Mouse (Mus musculus) right cerebral cortex, postnatal 10 days (tissue): Measurements from ENCODE around the gene Gpr55.

ENCODE experiments used
- DNase-seq, 2 experiments: peaks; one replicate each; pipeline ENCODE4 v3.0.0; 2021; ENCODE audit warnings: low spot score in 2 of 2

The Gpr55 gene

GRCm38 (mm10) chr1:85957942-85958619, 2.7 kb downstream of the Gpr55 start:
- peak; percentile 40 to 49 for DNase-seq

GRCm38 (mm10) chr1:85957290-85957689, 3.5 kb downstream of the Gpr55 start:
- no peak for DNase-seq

GRCm38 (mm10) chr1:85955150-85955549, 5.7 kb downstream of the Gpr55 start:
- DNase-seq: no peak

- DNase-seq: no peak
Measured at GRCm38 (mm10) chr1:85949085-85949684, 11.6 kb downstream of the Gpr55 start.

- DNase-seq: no peak
Measured at GRCm38 (mm10) chr1:85942318-85942717, 18.5 kb downstream of the Gpr55 start.

GRCm38 (mm10) chr1:85937323-85937722, 23.5 kb downstream of the Gpr55 start:
- no peak for DNase-seq

GRCm38 (mm10) chr1:85936265-85936664, 24.5 kb downstream of the Gpr55 start:
- no peak for DNase-seq

GRCm38 (mm10) chr1:85935148-85935852, 25.5 kb downstream of the Gpr55 start:
- DNase-seq: peak in 1 of 2 experiments; percentile 66

- no peak for DNase-seq
Measured at GRCm38 (mm10) chr1:85934560-85934959, 26.2 kb downstream of the Gpr55 start.

- no peak for DNase-seq
Measured at GRCm38 (mm10) chr1:85933631-85934465, 27.0 kb downstream of the Gpr55 start.

- DNase-seq: no peak
Measured at GRCm38 (mm10) chr1:85933226-85933625, 27.6 kb downstream of the Gpr55 start.

GRCm38 (mm10) chr1:85931170-85931569, 29.6 kb downstream of the Gpr55 start:
- DNase-seq: peak in 1 of 2 experiments; percentile 69

- no peak for DNase-seq
Measured at GRCm38 (mm10) chr1:85929406-85929805, 31.4 kb downstream of the Gpr55 start.

- DNase-seq: no peak
Measured at GRCm38 (mm10) chr1:85928688-85929065, 32.1 kb downstream of the Gpr55 start.

- peak; percentile 89 to 95 for DNase-seq
Measured at GRCm38 (mm10) chr1:85928057-85928687, 32.6 kb downstream of the Gpr55 start, which contains the start of gene 4933407L21Rik. Gene 4933407L21Rik (plus strand): TSS chr1:85928483.

GRCm38 (mm10) chr1:85925183-85925582, 35.6 kb downstream of the Gpr55 start:
- no peak for DNase-seq

- DNase-seq: no peak
Measured at GRCm38 (mm10) chr1:85922865-85923211, 38.0 kb downstream of the Gpr55 start.

- peak; percentile 65 to 75 for DNase-seq
Measured at GRCm38 (mm10) chr1:85922127-85922864, 38.5 kb downstream of the Gpr55 start.

- peak; percentile 83 to 87 for DNase-seq
Measured at GRCm38 (mm10) chr1:85921725-85922124, 39.1 kb downstream of the Gpr55 start.

- no peak for DNase-seq
Measured at GRCm38 (mm10) chr1:85919621-85920020, 41.2 kb downstream of the Gpr55 start.
